Mouse (Mus musculus) testis, adult 10 weeks (tissue): ENCODE measurements around the gene Atp13a1. TPM values are rescaled to one million over a fixed set of nuclear protein-coding genes. Genes with fewer than 3 reads are reported as not detected.

Source experiments
- polyA plus RNA-seq: library from polyadenylated mRNA; stranded (reverse); fragments of 350-450 nt; fragmentation: Illumina TruSeq; extraction: RNeasy Lipid Tissue Mini Kit (QIAGEN cat#74804); gene quantifications from one replicate; pipeline ENCODE4 v1.2.3, GENCODE M21; 2014; ENCODE audit warnings: low read depth, low replicate concordance

The Atp13a1 gene
- polyA plus RNA-seq, result 0.85 TPM

DNA sequence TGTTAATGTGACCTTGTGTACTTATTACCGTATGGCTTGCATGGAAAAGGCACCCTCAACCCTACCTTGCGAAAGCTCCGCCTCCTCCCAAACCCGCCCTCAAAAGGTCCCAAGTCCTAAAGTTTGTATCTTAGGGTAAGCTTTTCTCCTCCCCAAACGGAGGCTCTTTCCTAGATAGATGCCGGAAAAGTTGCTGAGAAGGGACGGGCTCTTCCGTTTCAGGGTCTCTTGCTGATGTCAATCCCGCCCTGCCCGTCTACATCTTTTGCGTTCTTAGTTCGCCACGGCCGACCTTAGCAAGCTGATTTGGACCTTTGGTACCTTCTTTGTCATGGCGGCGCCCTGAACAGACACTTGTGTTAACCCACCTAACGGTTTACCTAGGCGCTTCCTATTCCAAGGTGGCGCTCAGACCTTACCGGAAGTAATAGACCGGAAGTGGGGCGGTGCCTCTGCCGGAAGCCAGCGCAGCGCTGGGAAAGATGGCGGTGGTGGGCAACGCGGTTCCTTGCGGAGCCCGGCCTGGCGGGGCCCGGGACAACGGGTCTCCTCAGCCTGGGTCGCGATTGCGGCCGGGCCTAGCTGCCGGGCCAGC, at the start of gene Atp13a1, which contains the start of gene Zfp866:
Gene Atp13a1 (plus strand): TSS at position 391 of the 595 bp plus-strand sequence.
Gene Zfp866 (minus strand): TSS at position 406 of the 595 bp plus-strand sequence.

GRCm38 (mm10) chr8:69749544-69750454, 41.2 kb upstream of the Atp13a1 start, which contains the start of gene Zfp963:
Zfp963 (minus strand) TSS chr8:69749970.

GRCm38 (mm10) chr8:69774503-69775148, 16.3 kb upstream of the Atp13a1 start, which contains the start of gene Gm20422:
Gm20422 (minus strand) TSS chr8:69774886.

DNA sequence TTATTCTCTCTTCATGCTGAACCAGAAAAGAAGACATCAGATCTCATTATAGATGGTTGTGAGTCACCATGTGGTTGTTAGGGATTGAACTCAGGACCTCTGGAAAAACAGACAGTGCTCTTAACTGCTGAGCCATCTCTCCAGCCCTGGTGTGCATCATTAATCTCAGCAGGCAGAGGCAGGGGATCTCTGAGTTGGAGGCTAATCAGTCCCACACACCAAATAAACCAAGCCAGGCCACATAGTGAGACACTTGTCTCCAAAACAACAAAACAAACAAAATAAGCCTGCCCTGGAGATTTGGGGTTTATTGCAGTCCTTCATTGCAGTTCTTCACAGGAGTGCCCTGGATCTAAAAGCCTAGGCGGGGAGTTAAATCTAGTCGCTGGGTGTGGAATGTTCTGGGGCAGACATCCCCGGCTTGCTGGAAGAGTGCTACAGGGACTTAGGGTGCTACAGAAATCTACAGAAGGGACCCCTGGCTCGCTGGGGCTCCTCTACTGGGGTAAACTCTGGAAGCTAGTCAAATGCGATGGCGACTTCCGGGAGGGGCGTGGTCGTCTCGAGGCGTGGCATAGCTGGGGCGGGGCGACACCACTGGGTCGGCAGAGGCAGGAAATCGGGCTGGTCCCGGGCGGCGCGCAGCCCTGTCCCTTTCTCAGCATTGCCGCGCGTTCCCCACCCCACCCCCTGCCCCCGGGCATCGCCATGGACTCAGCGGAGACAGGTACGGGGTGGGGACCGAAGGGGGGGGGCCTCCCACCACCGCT, 17.3 kb downstream of the Atp13a1 start, which contains the start of gene Gmip:
Gene Gmip (plus strand): TSS at position 586 of the 770 bp plus-strand sequence.

DNA sequence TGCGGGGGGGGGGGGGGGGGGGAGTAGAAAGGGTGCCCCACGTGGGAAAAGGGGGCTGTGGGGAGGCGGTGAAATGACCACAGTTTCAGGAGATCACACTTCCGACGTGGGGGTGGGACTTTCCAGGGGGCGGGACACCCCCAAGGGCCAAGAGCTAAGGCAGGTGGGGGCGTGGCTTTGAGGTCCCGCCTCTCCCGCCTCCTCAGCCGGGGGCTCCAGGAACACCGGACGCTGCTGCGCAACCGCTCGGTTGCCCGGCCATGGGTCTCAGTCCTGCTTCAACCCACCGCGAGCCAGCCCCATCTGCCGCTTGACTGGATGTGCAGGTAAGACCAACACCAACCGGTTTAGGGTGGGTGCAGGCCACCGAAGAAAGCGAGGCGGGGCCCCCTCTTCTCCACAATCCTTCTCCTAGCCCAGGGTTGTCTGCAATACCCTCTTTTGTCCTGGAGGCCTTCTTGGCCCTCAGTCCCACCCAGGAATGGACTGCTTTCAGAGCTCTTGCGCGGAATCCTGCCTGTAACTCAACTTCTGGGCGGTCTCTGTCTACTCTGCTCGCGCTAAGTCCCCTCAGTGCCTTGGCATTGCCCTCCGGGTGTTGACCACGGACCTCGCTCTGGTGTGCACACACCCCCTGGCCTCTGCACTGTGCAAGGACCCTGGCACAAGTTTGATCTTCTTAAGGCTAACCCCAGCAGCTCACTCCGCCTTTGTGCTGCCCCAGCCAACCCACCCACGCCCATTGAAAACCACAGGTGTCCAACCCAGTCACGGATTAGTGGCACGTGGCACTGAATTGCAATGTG, 31.6 kb downstream of the Atp13a1 start, which contains the start of gene Lpar2:
Gene Lpar2 (plus strand): TSS at position 44 of the 806 bp plus-strand sequence.

DNA sequence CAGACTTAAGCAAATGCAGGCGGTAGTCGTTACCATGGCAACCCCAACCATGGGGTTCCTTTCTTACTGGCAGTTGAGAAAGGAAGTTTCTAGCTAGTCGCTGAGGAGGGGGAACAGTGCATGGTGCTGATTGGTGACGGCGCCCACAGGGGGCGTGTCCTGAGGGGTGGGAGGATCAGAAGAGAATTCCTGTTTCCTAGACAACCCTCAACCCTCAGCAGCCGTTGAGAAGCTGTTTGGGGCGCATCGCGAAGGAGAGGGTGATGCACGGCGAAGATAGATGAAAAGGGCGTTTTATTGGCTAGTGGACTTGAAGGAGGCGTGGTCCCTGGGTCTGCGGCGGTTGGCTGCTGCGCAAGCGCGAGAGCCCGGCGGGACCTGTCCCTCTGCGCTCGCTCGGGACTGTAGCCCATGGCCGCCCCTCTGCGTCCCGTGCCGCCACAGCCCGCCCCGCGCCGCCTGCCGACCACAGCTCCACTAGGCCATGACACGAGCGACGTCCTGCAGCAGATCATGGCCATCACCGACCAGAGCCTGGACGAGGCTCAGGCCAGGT, 41.4 kb downstream of the Atp13a1 start, which contains the start of gene Pbx4:
Gene Pbx4 (plus strand): TSS at position 194 of the 556 bp plus-strand sequence.

Other genes starting within 250 kb of the Atp13a1 start
- 20.6 TPM for gene Zfp868, start 165.6 kb upstream of the Atp13a1 start, polyA plus RNA-seq
- gene Zfp964, start 136.7 kb upstream of the Atp13a1 start, polyA plus RNA-seq, result 3.6 TPM
- 13.5 TPM for gene Zfp869, start 80.4 kb upstream of the Atp13a1 start, polyA plus RNA-seq
- 2.3 TPM for gene Zfp963, start 41.2 kb upstream of the Atp13a1 start, polyA plus RNA-seq
- gene Gm20422, start 16.3 kb upstream of the Atp13a1 start, polyA plus RNA-seq, result not detected
- 20.6 TPM for gene Zfp866, start within 50 bp of the Atp13a1 start, polyA plus RNA-seq
- 0.97 TPM for gene Gmip, start 17.5 kb downstream of the Atp13a1 start, polyA plus RNA-seq
- 3.4 TPM for gene Lpar2, start 31.3 kb downstream of the Atp13a1 start, polyA plus RNA-seq
- gene Pbx4, start 41.3 kb downstream of the Atp13a1 start, polyA plus RNA-seq, result 64.0 TPM
- gene Cilp2, start 96.5 kb downstream of the Atp13a1 start, polyA plus RNA-seq, result not detected
- gene Tssk6, start 111.0 kb downstream of the Atp13a1 start, polyA plus RNA-seq, result 0.21 TPM
- 0.39 TPM for gene Ndufa13, start 111.4 kb downstream of the Atp13a1 start, polyA plus RNA-seq
- gene Yjefn3, start 111.5 kb downstream of the Atp13a1 start, polyA plus RNA-seq, result not detected
- gene Gatad2a, start 205.2 kb downstream of the Atp13a1 start, polyA plus RNA-seq, result 7.2 TPM